Mouse (Mus musculus) G1E-ER4 (cell line): ENCODE results near the gene Slc39a3. TPM values are rescaled to one million over a fixed set of nuclear protein-coding genes. Genes with fewer than 3 reads are reported as not detected.

ENCODE experiments used
- GATA1 ChIP-seq: IDR thresholded peaks from one replicate; pipeline ENCODE4 v1.8.0; 2012; ENCODE audit warnings: low read length, inconsistent platforms
- polyA plus RNA-seq: library from polyadenylated mRNA; stranded (reverse); fragments of >175 nt; gene quantifications from 2 replicates; pipeline ENCODE4 v1.2.3, GENCODE M21; 2012

The Slc39a3 gene
- polyA plus RNA-seq, 1 experiment = 11.6 TPM

DNA sequence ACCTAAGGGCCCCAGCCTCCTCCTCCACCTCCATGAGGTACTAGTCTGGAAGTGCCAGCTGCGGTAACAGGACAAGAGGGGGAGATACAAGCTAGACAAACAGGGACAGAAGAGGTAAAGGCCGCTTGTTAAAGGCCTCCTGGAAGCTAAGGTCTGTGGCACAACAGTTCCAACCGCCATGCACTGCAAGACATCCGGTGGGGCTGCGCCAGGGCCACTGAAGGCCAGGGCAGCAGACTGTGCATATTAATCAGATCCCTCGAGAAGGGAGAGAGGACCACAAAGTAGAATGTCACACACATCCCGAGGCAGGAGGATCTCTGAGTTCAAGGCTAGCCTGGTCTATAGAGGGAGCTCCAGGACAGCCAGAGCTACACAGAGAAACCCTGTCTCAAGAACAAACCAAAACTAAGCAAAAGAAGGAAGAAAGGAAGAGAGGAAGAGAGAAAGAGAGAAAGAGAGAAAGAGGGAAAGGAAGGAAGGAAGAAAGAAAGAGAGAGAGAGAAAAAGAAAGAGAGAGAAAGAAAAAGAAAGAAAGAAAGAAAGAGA, 55.6 kb downstream of the Slc39a3 start:
- no peak for TF ChIP-seq GATA1

Other genes starting within 250 kb of the Slc39a3 start
- gene Sf3a2, start 239.2 kb downstream of the Slc39a3 start, polyA plus RNA-seq = 777 and 944 TPM in 2 replicates
- gene Plekhj1, start 238.8 kb downstream of the Slc39a3 start, polyA plus RNA-seq = 234 and 304 TPM in 2 replicates
- 2.3 TPM in 2 replicates for gene Amh, start 232.2 kb downstream of the Slc39a3 start, polyA plus RNA-seq
- 0.11 TPM in 1 of 2 replicates, not detected in the other for gene Jsrp1, start 223.9 kb downstream of the Slc39a3 start, polyA plus RNA-seq
- gene Oaz1, start 210.8 kb downstream of the Slc39a3 start, polyA plus RNA-seq = 1,739 and 1,884 TPM in 2 replicates
- not detected in 2 replicates for gene Lingo3, start 193.4 kb downstream of the Slc39a3 start, polyA plus RNA-seq
- 360 and 413 TPM in 2 replicates for gene Lsm7, start 182.2 kb downstream of the Slc39a3 start, polyA plus RNA-seq
- gene Sppl2b, start 182.2 kb downstream of the Slc39a3 start, polyA plus RNA-seq = 125 and 130 TPM in 2 replicates
- gene Tmprss9, start 165.6 kb downstream of the Slc39a3 start, polyA plus RNA-seq = 0.02 and 0.04 TPM in 2 replicates
- gene Timm13, start 136.5 kb downstream of the Slc39a3 start, polyA plus RNA-seq = 399 and 510 TPM in 2 replicates
- gene Lmnb2, start 119.2 kb downstream of the Slc39a3 start, polyA plus RNA-seq = not detected in 2 replicates
- gene Gadd45b, start 107.4 kb downstream of the Slc39a3 start, polyA plus RNA-seq = 0.55 and 1.3 TPM in 2 replicates
- 0.43 and 0.56 TPM in 2 replicates for gene Gng7, start 22.5 kb downstream of the Slc39a3 start, polyA plus RNA-seq
- not detected in 2 replicates for gene Diras1, start 11.8 kb downstream of the Slc39a3 start, polyA plus RNA-seq
- gene Sgta, start 22.8 kb upstream of the Slc39a3 start, polyA plus RNA-seq = 175 and 216 TPM in 2 replicates
- gene Thop1, start 32.6 kb upstream of the Slc39a3 start, polyA plus RNA-seq = 100 and 104 TPM in 2 replicates
- gene Creb3l3, start 61.4 kb upstream of the Slc39a3 start, polyA plus RNA-seq = not detected in 2 replicates
- gene Map2k2, start 68.5 kb upstream of the Slc39a3 start, polyA plus RNA-seq = 394 and 482 TPM in 2 replicates
- 103 and 129 TPM in 2 replicates for gene Zbtb7a, start 97.8 kb upstream of the Slc39a3 start, polyA plus RNA-seq
- 74.1 and 84.8 TPM in 2 replicates for gene Pias4, start 130.5 kb upstream of the Slc39a3 start, polyA plus RNA-seq
- gene Eef2, start 139.2 kb upstream of the Slc39a3 start, polyA plus RNA-seq = 1,558 and 2,919 TPM in 2 replicates
- 59.3 and 79.0 TPM in 2 replicates for gene Dapk3, start 145.6 kb upstream of the Slc39a3 start, polyA plus RNA-seq
- gene 4930442H23Rik, start 146.4 kb upstream of the Slc39a3 start, polyA plus RNA-seq = not detected in 2 replicates
- not detected in 2 replicates for gene Nmrk2, start 164.6 kb upstream of the Slc39a3 start, polyA plus RNA-seq
- not detected in 2 replicates for gene Atcay, start 193.4 kb upstream of the Slc39a3 start, polyA plus RNA-seq
- gene Zfr2, start 195.7 kb upstream of the Slc39a3 start, polyA plus RNA-seq = 0.66 and 0.84 TPM in 2 replicates
- not detected in 2 replicates for gene Matk, start 215.5 kb upstream of the Slc39a3 start, polyA plus RNA-seq
- gene Mrpl54, start 229.5 kb upstream of the Slc39a3 start, polyA plus RNA-seq = 633 and 674 TPM in 2 replicates
- 111 and 135 TPM in 2 replicates for gene Apba3, start 229.5 kb upstream of the Slc39a3 start, polyA plus RNA-seq